Mouse (Mus musculus) brain, embryonic 14.5 days (tissue): ENCODE measurements at regions not wholly inside any gene's neighbourhood (a gene's known extent, or its start where the extent isn't known, plus 50 kb on each side); places are given as distances from the start of the nearest gene placed in this dataset.

Source experiments
- CTCF ChIP-seq: fragments of 200-500 bp; IDR thresholded peaks from 2 replicates; pipeline ENCODE4 v1.5.1; 2012; ENCODE audit warnings: inconsistent platforms, mild to moderate bottlenecking, moderate library complexity, borderline replicate concordance; ENCODE audit not compliant: insufficient read depth, insufficient read length; ENCODE audit errors: extremely low read depth
- POLR2A ChIP-seq: fragments of 200-500 bp; IDR thresholded peaks from 2 replicates; pipeline ENCODE4 v1.6.1; 2012; ENCODE audit warnings: mild to moderate bottlenecking, inconsistent platforms, borderline replicate concordance; ENCODE audit not compliant: poor library complexity, insufficient read depth, insufficient read length, severe bottlenecking; ENCODE audit errors: extremely low read depth

- TF ChIP-seq POLR2A (no peak), CTCF (no peak)
Measured at GRCm38 (mm10) chr5:91797362-91797761, 165.5 kb downstream of the Rchy1 start.
